Mouse (Mus musculus): ENCODE measurements at regions not wholly inside any gene's neighbourhood (a gene's known extent, or its start where the extent isn't known, plus 50 kb on each side); places are given as distances from the start of the nearest gene placed in this dataset.

GRCm38 (mm10) chr5:139598715-139599114 lies 55.4 kb downstream of the Uncx start:
- DNase-seq: no peak

GRCm38 (mm10) chr5:139599191-139599937 lies 56.1 kb downstream of the Uncx start:
- no peak for DNase-seq

- no peak for DNase-seq
These were observed 56.9 kb downstream of the Uncx start for GRCm38 (mm10) chr5:139600213-139600612.

GRCm38 (mm10) chr5:139602860-139603259 lies 59.6 kb downstream of the Uncx start:
- no peak for DNase-seq

GRCm38 (mm10) chr5:139603535-139603934 lies 60.2 kb downstream of the Uncx start:
- no peak for DNase-seq

GRCm38 (mm10) chr5:139604327-139604726 lies 61.0 kb downstream of the Uncx start:
- DNase-seq: no peak

- DNase-seq: peak; percentile 38
These were observed 67.6 kb downstream of the Uncx start for GRCm38 (mm10) chr5:139610610-139611520.

- no peak for DNase-seq
These were observed 68.9 kb downstream of the Uncx start for GRCm38 (mm10) chr5:139612224-139612623.

- no peak for DNase-seq
These were observed 69.4 kb downstream of the Uncx start for GRCm38 (mm10) chr5:139612676-139613075.

GRCm38 (mm10) chr5:139613601-139614000 lies 70.3 kb downstream of the Uncx start:
- DNase-seq: no peak

- DNase-seq: no peak
These were observed 76.2 kb downstream of the Uncx start for GRCm38 (mm10) chr5:139619301-139620161.

GRCm38 (mm10) chr5:139625871-139626460 lies 82.7 kb downstream of the Uncx start:
- DNase-seq: no peak

GRCm38 (mm10) chr5:139627552-139627951 lies 84.3 kb downstream of the Uncx start:
- DNase-seq: peak; percentile 6

GRCm38 (mm10) chr5:139637028-139637427 lies 93.7 kb downstream of the Uncx start:
- DNase-seq: no peak

- no peak for DNase-seq
These were observed 95.2 kb downstream of the Micall2 start for GRCm38 (mm10) chr5:139640652-139641612.

- DNase-seq: no peak
These were observed 91.3 kb downstream of the Micall2 start for GRCm38 (mm10) chr5:139644816-139645215.

GRCm38 (mm10) chr5:139651041-139651440 lies 85.1 kb downstream of the Micall2 start:
- DNase-seq: no peak

Data from adrenal gland, postnatal 10 days (tissue).